Mouse (Mus musculus) G1E (cell line): ENCODE results near the gene Dpy30. TPM values are rescaled to one million over a fixed set of nuclear protein-coding genes. Genes with fewer than 3 reads are reported as not detected.
"Not testable (repeated sequence)": the region's sequence is repeated elsewhere in the genome, so short reads cannot be mapped to it uniquely, and the experiment has no call there.

ENCODE experiments used
- ATAC-seq: 2 replicates; pipeline ENCODE4 v1.8.0; 2016; ENCODE audit warnings: mild to moderate bottlenecking; ENCODE audit not compliant: insufficient number of reproducible peaks, poor library complexity, low FRiP score, severe bottlenecking; ENCODE audit errors: extremely low read depth
- DNase-seq: peaks from one replicate; pipeline ENCODE4 v3.0.0; 2012; ENCODE audit warnings: low spot score
- H3K27me3 ChIP-seq: 2 replicates; pipeline ENCODE4 v1.6.1; 2012; ENCODE audit warnings: mild to moderate bottlenecking, low read length, inconsistent platforms; ENCODE audit not compliant: insufficient read depth
- H3K36me3 ChIP-seq: replicated peaks from 2 replicates; pipeline ENCODE3; 2012; ENCODE audit warnings: mild to moderate bottlenecking, inconsistent platforms
- H3K4me1 ChIP-seq: 2 replicates; pipeline ENCODE4 v1.6.1; 2012; ENCODE audit warnings: low read depth, low read length, inconsistent platforms, mixed read lengths; ENCODE audit not compliant: insufficient read depth
- H3K4me3 ChIP-seq: 2 replicates; pipeline ENCODE4 v1.5.1; 2012; ENCODE audit warnings: low read depth, mild to moderate bottlenecking, inconsistent platforms, low read length, moderate library complexity, mixed read lengths
- H3K9me3 ChIP-seq: replicated peaks from 2 replicates; pipeline ENCODE4 v1.6.1; 2012; ENCODE audit warnings: inconsistent platforms
- CTCF ChIP-seq: IDR thresholded peaks from 2 replicates; pipeline ENCODE4 v1.5.1; 2012; ENCODE audit warnings: low read depth, low read length, inconsistent platforms, mixed read lengths
- GATA1 ChIP-seq: IDR thresholded peaks from 2 replicates; pipeline ENCODE4 v1.6.1; 2012; ENCODE audit warnings: borderline replicate concordance, low read length, inconsistent platforms, mixed read lengths
- GATA2 ChIP-seq: IDR thresholded peaks from 2 replicates; pipeline ENCODE4 v1.6.1; 2012; ENCODE audit warnings: low read depth, low read length, inconsistent platforms, borderline replicate concordance
- POLR2AphosphoS5 ChIP-seq: IDR thresholded peaks from 2 replicates; pipeline ENCODE4 v1.6.1; 2012; ENCODE audit warnings: low read depth, low read length, inconsistent platforms; ENCODE audit not compliant: insufficient replicate concordance
- TAL1 ChIP-seq: conservative IDR thresholded peaks from 2 replicates; pipeline ENCODE4 v1.6.1; 2012; ENCODE audit warnings: low read depth, low read length, inconsistent platforms, mixed read lengths
- polyA plus RNA-seq: library from polyadenylated mRNA; stranded (reverse); fragments of >175 nt; gene quantifications from 2 replicates; pipeline ENCODE4 v1.2.3, GENCODE M21; 2012
- total RNA-seq, 2 experiments: library from RNA; stranded (forward) in 1 of 2; stranded (reverse) in 1 of 2; fragments of 200-1000 nt in 1 of 2; fragments of >200 nt in 1 of 2; fragmentation: Nextera tagmentation in 1 of 2; gene quantifications; 2 replicates each; pipeline ENCODE4 v1.2.3; 2014 to 2017

Gene Dpy30
- 92.3 and 106 TPM in 2 replicates for total RNA-seq (2014; fragmentation: Nextera tagmentation)
- total RNA-seq (2017), result 128 and 130 TPM in 2 replicates
- 67.8 and 76.2 TPM in 2 replicates for polyA plus RNA-seq

DNA sequence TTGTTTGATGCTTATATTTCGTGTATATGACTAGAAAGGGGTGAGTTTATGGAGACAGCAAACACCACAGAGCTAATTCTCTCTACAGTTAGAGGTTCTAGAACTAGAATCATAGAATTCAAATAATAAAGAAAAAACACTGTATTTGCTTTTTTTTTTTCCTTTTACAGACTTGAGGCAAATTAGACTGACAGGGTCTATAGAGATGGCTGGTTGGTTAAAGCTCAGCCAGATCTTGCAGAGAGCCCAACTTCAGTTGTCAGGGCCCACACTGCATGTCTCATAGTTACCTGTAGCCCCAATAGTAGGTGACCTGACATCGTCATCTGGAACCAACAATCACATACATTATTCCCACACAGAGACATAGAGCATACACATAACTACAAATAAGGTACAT lies at the start of gene Dpy30:
Gene Dpy30, minus strand, starts transcription at position 101 of the 400 bp plus-strand sequence.
- H3K4me1 ChIP-seq, result peaks cover 5% of the 10 kb centered on the region; the same call in 1 of the 2 replicates
- DNase-seq, result no peak
- no peaks in the 10 kb centered on the region for H3K9me3 ChIP-seq
- H3K4me3 ChIP-seq, result no peak within 1 kb of the TSS
- H3K36me3 ChIP-seq, result no peaks in the 10 kb centered on the region
- H3K27me3 ChIP-seq, result no peaks in the 10 kb centered on the region
- ATAC-seq, result no peak
- TF ChIP-seq POLR2AphosphoS5 (no peak), GATA2 (no peak), TAL1 (no peak), GATA1 (no peak), CTCF (no peak)

DNA sequence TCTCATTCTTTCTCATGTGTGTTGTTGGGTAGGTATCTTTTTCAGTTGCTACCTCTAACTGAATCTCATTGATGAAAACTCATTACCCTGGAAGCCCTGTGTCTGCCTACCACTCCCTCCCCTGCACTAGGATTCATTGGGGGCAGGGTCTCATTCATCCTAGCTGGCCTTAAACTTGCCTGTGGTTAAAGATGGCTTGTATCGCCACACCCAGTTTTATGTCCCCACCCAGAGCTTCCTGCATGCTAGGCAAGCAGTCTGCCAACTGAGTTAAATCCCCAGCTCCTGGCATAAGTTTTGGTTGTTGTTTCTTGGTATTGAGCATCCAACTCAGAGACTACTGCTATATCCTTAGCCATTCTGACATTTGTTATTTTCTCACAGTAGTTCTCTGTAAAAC lies 39.8 kb upstream of the Dpy30 start:
- DNase-seq (no peak), ATAC-seq (no peak)
- Histone ChIP-seq H3K4me3 (no peak overlapping the region), H3K4me1 (no peaks in the 10 kb centered on the region), H3K27me3 (no peaks in the 10 kb centered on the region), H3K36me3 (peaks cover 60% of the 10 kb centered on the region), H3K9me3 (no peaks in the 10 kb centered on the region)
- TF ChIP-seq CTCF (no peak), POLR2AphosphoS5 (no peak)

DNA sequence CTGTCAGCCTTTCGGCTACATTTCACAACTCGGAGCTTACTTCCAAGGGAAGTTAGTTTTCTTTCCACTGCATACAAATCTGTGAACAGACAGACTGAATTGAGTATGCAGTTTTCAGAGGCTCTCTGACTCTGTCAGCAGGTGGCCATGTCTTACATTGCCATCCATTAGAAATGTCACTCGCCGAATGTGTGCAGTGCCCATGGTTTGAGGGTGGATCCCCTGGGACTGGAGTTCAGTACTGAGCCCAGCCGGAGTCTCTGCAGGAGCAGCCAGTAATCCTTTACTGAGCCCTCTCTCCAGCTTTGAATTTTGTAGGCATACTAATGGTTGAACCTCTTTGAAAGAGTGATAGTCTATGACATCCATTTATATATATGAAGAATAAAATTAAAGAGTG lies 17.4 kb upstream of the Dpy30 start:
- Histone ChIP-seq H3K4me3 (no peak overlapping the region), H3K36me3 (peaks cover 19% of the 10 kb centered on the region), H3K4me1 (peaks cover 26% of the 10 kb centered on the region), H3K27me3 (no peaks in the 10 kb centered on the region), H3K9me3 (no peaks in the 10 kb centered on the region)
- TF ChIP-seq GATA1 (no peak), GATA2 (no peak), POLR2AphosphoS5 (no peak), TAL1 (no peak), CTCF (no peak)
- ATAC-seq (no peak), DNase-seq (no peak)

DNA sequence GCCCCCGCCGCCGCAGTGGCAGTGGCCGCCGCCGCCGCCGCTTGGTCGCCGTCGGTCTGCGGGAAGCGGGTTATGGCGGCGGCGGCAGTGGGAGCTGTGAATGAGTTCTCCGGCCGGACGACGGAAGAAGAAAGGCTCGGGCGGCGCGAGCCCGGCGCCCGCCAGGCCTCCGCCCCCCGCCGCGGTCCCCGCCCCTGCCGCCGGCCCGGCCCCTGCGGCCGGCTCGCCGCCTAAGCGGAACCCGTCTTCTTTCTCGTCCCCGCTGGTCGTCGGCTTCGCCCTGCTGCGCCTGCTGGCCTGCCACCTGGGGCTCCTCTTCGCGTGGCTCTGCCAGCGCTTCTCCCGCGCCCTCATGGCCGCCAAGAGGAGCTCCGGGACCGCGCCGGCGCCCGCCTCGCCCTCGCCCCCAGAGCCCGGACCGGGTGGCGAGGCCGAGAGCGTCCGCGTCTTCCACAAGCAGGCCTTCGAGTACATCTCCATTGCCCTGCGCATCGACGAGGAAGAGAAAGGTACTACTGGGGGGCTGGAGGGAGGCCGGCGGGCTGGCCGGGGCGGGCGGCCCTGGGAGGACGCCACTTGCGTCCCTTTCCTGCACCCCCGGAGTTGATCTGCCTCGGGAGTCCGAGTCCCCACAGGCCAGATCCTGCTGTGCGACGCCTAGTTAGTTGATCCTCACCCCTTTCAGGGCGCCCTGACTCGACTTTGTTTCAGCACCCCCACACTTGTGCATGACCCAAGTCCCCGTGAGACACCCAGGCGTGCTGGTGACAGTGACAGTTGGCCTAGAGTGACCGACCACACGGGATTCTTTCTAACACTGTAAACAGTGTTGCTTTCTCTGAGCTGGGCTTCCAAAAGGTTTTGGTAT lies 15.4 kb upstream of the Dpy30 start, which contains the start of gene Spast:
Gene Spast, plus strand, starts transcription at position 51 of the 868 bp plus-strand sequence.
- peak; percentile 30 for ATAC-seq
- Histone ChIP-seq H3K4me3 (peak within 1 kb of the TSS; percentile 83), H3K27me3 (no peaks in the 10 kb centered on the region), H3K9me3 (no peaks in the 10 kb centered on the region), H3K36me3 (peaks cover 14% of the 10 kb centered on the region), H3K4me1 (peaks cover 26% of the 10 kb centered on the region)
- TF ChIP-seq GATA2, result no peak
- no peak for TF ChIP-seq CTCF
- no peak for TF ChIP-seq GATA1
- TF ChIP-seq POLR2AphosphoS5, result no peak
- TF ChIP-seq TAL1, result no peak
- DNase-seq, result peak; percentile 69

DNA sequence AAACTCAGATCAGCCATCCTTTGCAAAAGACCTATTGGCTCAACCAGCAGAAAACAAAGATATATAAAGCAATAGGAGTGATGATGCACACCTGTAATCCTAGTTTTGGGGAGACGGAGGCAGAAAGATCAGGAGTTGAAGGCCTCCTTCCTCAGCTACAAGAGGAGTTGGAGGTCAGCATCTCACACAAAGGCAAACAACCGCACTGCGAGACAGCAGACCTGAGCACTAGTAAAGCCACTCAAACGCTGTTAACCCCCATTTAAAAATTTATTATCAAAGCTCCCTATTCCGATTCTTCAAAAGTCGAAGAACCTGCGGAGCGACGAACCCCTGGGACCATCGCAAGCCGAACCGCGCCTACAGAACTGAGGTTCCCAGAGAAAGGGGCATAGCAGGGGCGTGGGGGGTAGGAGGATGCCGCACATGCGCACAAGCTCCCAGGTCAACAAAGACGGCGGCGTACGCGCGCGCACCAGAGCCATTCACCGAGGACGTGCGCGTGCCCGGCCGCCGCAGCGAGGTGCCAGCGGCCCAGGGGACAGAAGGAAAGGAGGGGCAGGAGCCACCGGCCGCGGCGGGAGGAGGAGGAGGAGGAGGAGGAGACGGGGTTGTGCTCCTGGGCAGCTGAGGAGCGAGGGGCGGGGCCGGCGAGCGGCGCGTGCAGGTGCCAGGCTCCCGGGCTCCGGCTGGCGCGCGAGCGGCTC lies 14.6 kb upstream of the Dpy30 start:
- Histone ChIP-seq H3K9me3 (no peaks in the 10 kb centered on the region), H3K4me3 (peak overlapping the region; percentile 83), H3K27me3 (no peaks in the 10 kb centered on the region), H3K36me3 (peaks cover 10% of the 10 kb centered on the region), H3K4me1 (peaks cover 26% of the 10 kb centered on the region)
- TF ChIP-seq POLR2AphosphoS5 (no peak), GATA2 (no peak), CTCF (no peak), TAL1 (no peak), GATA1 (no peak)
- DNase-seq (peak; percentile 81), ATAC-seq (peak; percentile 94)

DNA sequence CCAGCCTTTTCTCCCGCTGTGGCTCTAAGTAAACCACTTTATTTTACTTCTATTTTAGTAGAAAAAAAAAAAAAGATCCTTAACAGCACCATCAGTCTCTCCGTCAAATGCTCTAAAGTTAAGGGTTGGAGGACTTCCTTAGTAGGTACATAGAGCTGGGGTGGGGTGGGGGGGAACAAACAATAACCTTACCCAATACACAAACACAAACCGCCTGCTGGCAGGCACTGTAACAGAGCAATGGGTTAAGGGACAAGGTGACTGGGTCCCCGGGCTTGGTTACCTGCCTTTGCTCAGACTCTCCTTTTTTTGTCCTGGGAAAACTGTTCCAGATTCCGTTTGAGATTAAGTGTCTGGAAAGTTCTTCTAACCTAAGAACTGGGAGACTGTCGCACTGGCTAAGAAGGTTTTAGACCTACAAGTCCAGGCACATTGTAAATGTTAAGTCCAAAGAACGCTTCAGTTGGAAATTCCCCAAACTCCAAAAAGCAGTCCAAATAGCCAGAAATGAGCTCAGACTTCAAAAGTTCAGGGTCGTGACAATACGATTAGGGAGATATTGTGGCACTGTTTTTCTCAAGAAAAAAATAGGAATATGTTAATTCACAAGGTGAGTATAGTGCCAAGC lies 7.4 kb upstream of the Dpy30 start:
- Histone ChIP-seq H3K36me3 (no peaks in the 10 kb centered on the region), H3K9me3 (no peaks in the 10 kb centered on the region), H3K27me3 (no peaks in the 10 kb centered on the region), H3K4me3 (no peak overlapping the region), H3K4me1 (no peaks in the 10 kb centered on the region)
- no peak for TF ChIP-seq GATA1
- TF ChIP-seq GATA2, result no peak
- no peak for TF ChIP-seq CTCF
- no peak for TF ChIP-seq TAL1
- TF ChIP-seq POLR2AphosphoS5, result no peak
- DNase-seq (no peak), ATAC-seq (no peak)

DNA sequence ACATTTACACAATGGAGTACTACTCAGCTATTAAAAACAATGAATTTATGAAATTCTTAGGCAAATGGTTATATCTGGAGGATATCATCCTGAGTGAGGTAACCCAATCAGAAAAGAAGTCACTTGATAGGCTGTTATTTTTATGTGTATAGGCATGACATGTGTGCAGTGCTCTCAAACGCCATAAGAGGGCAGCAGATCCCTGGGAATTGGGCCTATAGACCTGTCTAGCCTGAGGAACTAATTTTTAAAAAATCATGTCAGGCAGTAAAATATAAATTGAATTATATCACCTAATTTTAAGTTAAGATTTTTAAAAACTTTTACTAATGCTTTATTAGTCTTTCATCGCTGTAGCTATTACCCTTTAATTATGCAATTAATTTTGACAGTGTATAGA lies 4.4 kb upstream of the Dpy30 start:
- not testable (repeated sequence) for H3K4me3 ChIP-seq, H3K36me3 ChIP-seq, H3K27me3 ChIP-seq, H3K9me3 ChIP-seq, H3K4me1 ChIP-seq, DNase-seq
- ATAC-seq, result peak; percentile 63

DNA sequence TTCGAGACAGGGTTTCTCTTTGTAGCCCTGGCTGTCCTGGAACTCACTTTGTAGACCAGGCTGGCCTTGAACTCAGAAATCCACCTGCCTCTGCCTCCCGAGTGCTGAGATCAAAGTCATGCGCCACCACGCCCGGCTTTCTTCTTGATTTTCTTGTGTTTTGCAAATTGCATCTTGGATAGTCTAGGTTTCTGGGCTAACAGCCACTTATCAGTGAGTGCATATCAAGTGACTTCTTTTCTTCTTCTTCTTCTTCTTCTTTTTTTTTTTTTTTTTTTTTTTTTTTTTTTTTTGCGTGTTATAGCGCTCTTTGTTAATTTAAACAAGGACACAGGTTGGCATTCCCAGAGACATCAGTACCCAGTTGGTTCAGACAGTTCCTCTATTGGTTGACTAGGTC lies 3.5 kb upstream of the Dpy30 start:
- not testable (repeated sequence) for DNase-seq, H3K27me3 ChIP-seq, H3K9me3 ChIP-seq, H3K4me3 ChIP-seq, H3K36me3 ChIP-seq, H3K4me1 ChIP-seq, ATAC-seq
